Mouse (Mus musculus) inflammation-experienced regulatory T-cells, adult 16 weeks (primary cell): ENCODE data around the gene Plch1. TPM values are rescaled to one million over a fixed set of nuclear protein-coding genes. Genes with fewer than 3 reads are reported as not detected.

Experiments used
- polyA plus RNA-seq: library from polyadenylated mRNA; unstranded; fragments of 100-300 nt; shearing (Covaris generic); gene quantifications from one replicate; pipeline ENCODE4 v1.2.1, GENCODE M21; 2017

Plch1 gene
- not detected for polyA plus RNA-seq

DNA sequence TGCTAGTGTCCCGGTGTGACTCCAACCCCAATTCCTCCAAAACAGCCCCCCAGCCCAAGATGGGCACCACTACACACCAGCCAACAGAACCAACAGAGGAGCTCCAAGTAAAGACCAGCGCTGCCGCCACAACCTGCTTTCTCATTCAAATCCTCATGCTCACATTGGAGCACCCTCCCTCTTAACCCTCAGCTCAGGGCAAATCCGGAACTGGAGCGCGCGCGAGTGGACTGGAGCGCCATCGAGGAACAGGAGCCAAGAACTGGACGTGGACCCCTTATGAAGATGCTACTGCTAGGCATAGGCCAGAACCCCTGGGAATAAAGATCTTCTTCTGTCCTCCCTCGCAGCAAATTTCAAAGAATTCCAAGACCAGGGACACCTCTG, at the start of gene Plch1:
Gene Plch1, minus strand, starts transcription at position 164 of the 387 bp plus-strand sequence.

DNA sequence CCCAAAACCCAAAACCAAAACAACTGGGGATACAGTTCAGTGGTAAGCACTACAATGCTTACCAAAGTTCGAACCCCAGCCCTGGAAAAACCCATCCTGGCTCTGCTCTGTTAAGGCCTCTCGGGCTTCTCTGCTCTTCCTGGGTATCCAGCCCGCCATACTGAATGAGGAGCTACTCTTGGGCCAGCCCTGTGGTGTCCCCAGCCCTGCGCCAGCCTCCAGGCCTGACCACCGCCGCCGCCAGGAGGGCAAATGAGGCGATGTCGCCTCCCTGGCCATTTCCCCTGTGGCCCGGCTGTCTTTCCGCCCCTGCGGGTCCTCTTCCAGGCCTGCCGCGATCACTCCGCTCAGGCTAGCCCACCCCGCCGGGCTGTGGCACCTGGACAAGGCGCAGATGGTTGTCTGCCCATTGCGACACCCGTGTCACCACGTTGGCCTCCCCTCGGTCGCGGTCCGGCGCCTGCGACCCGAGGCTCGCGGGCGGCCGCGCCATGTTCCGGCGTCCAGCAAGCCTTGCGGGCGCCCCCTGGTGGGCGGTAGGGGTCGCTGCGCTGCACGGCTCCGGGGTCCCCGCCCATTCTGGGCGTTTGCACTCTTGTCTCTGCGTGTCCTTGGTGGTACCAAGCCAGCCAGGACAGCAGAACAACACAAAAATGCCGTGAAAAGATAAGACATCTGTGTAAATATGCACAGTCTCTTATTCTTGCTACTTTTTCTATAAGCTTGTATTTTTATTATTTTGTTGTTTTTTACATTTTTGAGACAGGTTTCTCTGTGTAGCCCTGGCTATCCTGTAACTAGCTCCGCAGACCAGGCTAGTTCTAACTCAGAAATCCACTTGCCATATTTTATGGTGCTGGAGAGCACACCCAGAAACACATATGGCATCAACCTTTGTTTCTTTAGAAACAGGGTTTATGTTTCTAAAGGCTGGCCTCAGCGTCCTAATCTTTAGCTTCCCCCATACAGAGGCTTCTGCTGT, 29.9 kb upstream of the Plch1 start, which contains the start of gene E130311K13Rik:
Gene E130311K13Rik, minus strand, starts transcription at position 595 of the 982 bp plus-strand sequence.

Other genes starting within 250 kb of the Plch1 start
- 13.2 TPM for gene E130311K13Rik, start 30.0 kb upstream of the Plch1 start, polyA plus RNA-seq
- gene Slc33a1, start 65.3 kb upstream of the Plch1 start, polyA plus RNA-seq, result 25.9 TPM
- gene Gmps, start 76.6 kb upstream of the Plch1 start, polyA plus RNA-seq, result 26.5 TPM
- gene Vmn2r1, start 182.1 kb upstream of the Plch1 start, polyA plus RNA-seq, result not detected
- not detected for gene Vmn2r2, start 242.5 kb upstream of the Plch1 start, polyA plus RNA-seq